Mouse (Mus musculus) E14TG2a.4 (cell line): ENCODE data around the gene Zdhhc6.

Source experiments
- CTCF ChIP-seq: conservative IDR thresholded peaks from 2 replicates; pipeline ENCODE4 v1.5.1; 2014; ENCODE audit warnings: low read length
- NANOG ChIP-seq: IDR thresholded peaks from 2 replicates; pipeline ENCODE4 v1.6.1; 2014; ENCODE audit warnings: borderline replicate concordance, low read length, mixed read lengths
- POU5F1 ChIP-seq: IDR thresholded peaks from 2 replicates; pipeline ENCODE4 v1.6.1; 2014; ENCODE audit warnings: low read length, borderline replicate concordance

DNA sequence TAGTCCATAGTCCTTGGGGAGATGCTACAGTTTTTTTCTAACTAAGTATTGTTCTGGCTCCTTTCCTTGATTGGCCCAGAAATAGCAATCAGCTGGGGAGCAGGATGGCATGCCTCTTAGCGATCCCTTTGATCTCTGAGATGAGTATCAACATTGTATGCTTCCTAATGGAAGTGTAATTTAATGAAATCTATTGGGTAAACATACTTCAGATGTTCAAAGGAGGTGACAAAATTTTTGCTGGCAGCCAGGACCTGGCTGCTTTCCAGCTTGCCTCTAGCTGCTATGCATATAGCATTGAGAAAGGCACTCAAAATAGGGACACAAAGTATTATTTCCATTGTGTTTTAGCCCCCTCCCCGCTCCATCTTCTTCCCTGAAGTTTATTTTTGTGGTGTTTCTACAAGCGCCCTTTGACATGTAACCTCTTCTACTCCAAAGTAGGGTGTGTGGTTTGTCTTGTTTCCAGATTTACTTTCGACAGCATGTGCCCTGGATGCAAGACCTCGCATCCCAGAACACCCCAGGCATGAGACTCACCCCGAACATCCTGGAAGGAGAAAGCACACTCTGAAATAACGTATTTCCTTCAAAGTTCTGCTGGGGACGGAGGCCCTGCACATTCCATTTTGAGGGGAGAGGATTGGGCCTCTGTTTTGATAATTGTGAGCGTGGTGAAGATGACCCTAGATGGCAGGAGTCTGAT, 35.0 kb upstream of the Zdhhc6 start:
- TF ChIP-seq CTCF (no peak), NANOG (no peak), POU5F1 (no peak)
